Comparison of ENCODE assay signal across 11 mouse cellular contexts in genomic region chr8:88265511-88265910, GRCm38 (mm10). TPM values are rescaled to one million over a fixed set of nuclear protein-coding genes. Genes with fewer than 3 reads are reported as not detected.
A peak's percentile ranks its signal among the peaks of the same experiment; 100 is the strongest.
DNase-seq lines count a peak whose midpoint lies in the region; ATAC-seq and TF ChIP-seq lines count a peak whose summit lies in the region.
"Had no signal": no experiment of that assay in that cellular context is flagged by ENCODE, and none has a peak within 500 bp of the region (broad histone marks: within the 10 kb centered on the region; RNA-seq: fewer than 3 reads in every experiment).

No protein-coding gene starts in this region.

- no peak overlapping the region for H3K27ac ChIP-seq in kidney, embryonic 14.5 days (ENCODE audit: low read depth, low read length)
- H3K27ac ChIP-seq in ES-Bruce4 (ENCODE audit: insufficient read depth, low read length) = 0 out of 2 replicates have a peak overlapping the region, but pooled peaks have one; percentile 29
- H3K27ac ChIP-seq: gastrocnemius, adult 2 months; heart, embryonic 15.5 days; neural tube, embryonic 13.5 days had no signal

- no peak overlapping the region for H3K4me2 ChIP-seq in kidney, embryonic 14.5 days (replicated peaks; ENCODE audit: low read depth, low read length)
- H3K4me2 ChIP-seq: heart, embryonic 15.5 days; neural tube, embryonic 13.5 days had no signal

- H3K4me1 ChIP-seq in kidney, embryonic 14.5 days (ENCODE audit: control insufficient read depth, insufficient read depth, low read length) = no peaks in the 10 kb centered on the region
- peaks cover 6% of the 10 kb centered on the region for H3K4me1 ChIP-seq in ES-Bruce4 (ENCODE audit: control insufficient read depth, insufficient read depth, low read length)

- DNase-seq in kidney, postnatal 14 days = no peak
- peak; percentile 39 for DNase-seq in brain, embryonic 14.5 days (ENCODE audit: low read depth)
- peak; percentile 41 for DNase-seq in hindlimb bud, embryonic 11.5 days (ENCODE audit: extremely low spot score, low read depth, low spot score)
- no peak for DNase-seq in frontal cortex, postnatal 36 days (ENCODE audit: low spot score in 2 of 2)
- DNase-seq in spleen, adult 18-20 months = no peak
- no peak for DNase-seq in frontal cortex, postnatal 10 days (ENCODE audit: low spot score in 2 of 2)

- no peak for TF ChIP-seq CTCF in ES-Bruce4 (IDR thresholded peaks at IDR 0.05; ENCODE audit: low read depth, low read length)
- TF ChIP-seq CTCF in brain, embryonic 14.5 days (IDR thresholded peaks at IDR 0.05; ENCODE audit: borderline replicate concordance, extremely low read depth, insufficient read depth, insufficient read length) = no peak

- H3K9ac ChIP-seq in kidney, embryonic 14.5 days (ENCODE audit: low read depth, low read length) = no peak overlapping the region
- H3K9ac ChIP-seq in ES-Bruce4 (ENCODE audit: low read depth, poor library complexity, severe bottlenecking) = no peak overlapping the region
- H3K9ac ChIP-seq: heart, embryonic 15.5 days; neural tube, embryonic 13.5 days had no signal

- no peaks in the 10 kb centered on the region for H3K27me3 ChIP-seq in kidney, embryonic 14.5 days (ENCODE audit: control insufficient read depth, insufficient read depth, low read length)
- H3K27me3 ChIP-seq in ES-Bruce4 (ENCODE audit: control insufficient read depth, insufficient read depth, low read length, poor library complexity, severe bottlenecking) = no peaks in the 10 kb centered on the region
- H3K27me3 ChIP-seq: neural tube, embryonic 13.5 days had no signal

- WGBS in kidney, embryonic 14.5 days = 3% methylated on average over 2 of the region's 2 CpGs

- TF ChIP-seq EP300 in ES-Bruce4 (IDR thresholded peaks at IDR 0.05; ENCODE audit: insufficient read depth, low read depth, low read length) = 0 out of 2 replicates have a peak, but pooled peaks have one; percentile 10

- H3K4me3 ChIP-seq in kidney, embryonic 14.5 days (ENCODE audit: low read length) = no peak overlapping the region
- no peak overlapping the region for H3K4me3 ChIP-seq in ES-Bruce4 (ENCODE audit: low read depth, low read length)
- H3K4me3 ChIP-seq: gastrocnemius, adult 2 months; heart, embryonic 15.5 days; neural tube, embryonic 13.5 days had no signal

- TF ChIP-seq POLR2A in ES-Bruce4 (IDR thresholded peaks at IDR 0.05; ENCODE audit: insufficient read depth, low read length) = no peak
- no peak for TF ChIP-seq POLR2A in brain, embryonic 14.5 days (IDR thresholded peaks at IDR 0.05; ENCODE audit: borderline replicate concordance, extremely low read depth, insufficient read depth, insufficient read length, poor library complexity, severe bottlenecking)

- no peaks in the 10 kb centered on the region for H3K9me3 ChIP-seq in kidney, embryonic 14.5 days (ENCODE audit: control insufficient read depth, low read length)
- H3K9me3 ChIP-seq in ES-Bruce4 (replicated peaks; ENCODE audit: control insufficient read depth, insufficient read depth, low read length, poor library complexity, severe bottlenecking) = no peaks in the 10 kb centered on the region
- H3K9me3 ChIP-seq: heart, embryonic 15.5 days; neural tube, embryonic 13.5 days had no signal

- no peaks in the 10 kb centered on the region for H3K36me3 ChIP-seq in kidney, embryonic 14.5 days (ENCODE audit: control insufficient read depth, insufficient read depth, low read length)
- no peaks in the 10 kb centered on the region for H3K36me3 ChIP-seq in ES-Bruce4 (ENCODE audit: control insufficient read depth, insufficient read depth, low read length, poor library complexity, severe bottlenecking)
- H3K36me3 ChIP-seq: heart, embryonic 15.5 days had no signal

- ATAC-seq in kidney, embryonic 14.5 days (ENCODE audit: low FRiP score, low TSS enrichment) = 0 out of 2 replicates have a peak, but pooled peaks have one; percentile 34

RNA-seq across cellular contexts. Expression of gene Adcy7, which starts 6.7 kb away (rescaled TPM):
- polyA plus RNA-seq in kidney, embryonic 14.5 days (2014; fragmentation: Nextera tagmentation; extraction: Ambion mirVana) = 2.0 and 3.1 TPM in 2 replicates
- polyA plus RNA-seq in ES-Bruce4 (2011; ENCODE audit: insufficient read depth, insufficient read length, low read depth, missing spikeins) = 1.4 and 2.1 TPM in 2 replicates
- 2.2 and 3.7 TPM in 2 replicates for polyA plus RNA-seq in brain, embryonic 14.5 days (2012; rRNA removed)

Comparison
In these comparisons a context has a peak if more than half of its experiments do, and no peak if none do; other contexts are left out.
1. DNase-seq: peak in brain, embryonic 14.5 days (single experiment) and hindlimb bud, embryonic 11.5 days (single experiment); none in kidney, postnatal 14 days (single experiment), frontal cortex, postnatal 36 days (0 of 2), spleen, adult 18-20 months (0 of 2) and frontal cortex, postnatal 10 days (0 of 2).